Mouse (Mus musculus) cerebellum, adult 11 months (tissue): ENCODE data around the gene Stxbp6.

Experiments used
- DNase-seq: peaks from one replicate; pipeline ENCODE4 v3.0.0; 2022

The Stxbp6 gene

DNA sequence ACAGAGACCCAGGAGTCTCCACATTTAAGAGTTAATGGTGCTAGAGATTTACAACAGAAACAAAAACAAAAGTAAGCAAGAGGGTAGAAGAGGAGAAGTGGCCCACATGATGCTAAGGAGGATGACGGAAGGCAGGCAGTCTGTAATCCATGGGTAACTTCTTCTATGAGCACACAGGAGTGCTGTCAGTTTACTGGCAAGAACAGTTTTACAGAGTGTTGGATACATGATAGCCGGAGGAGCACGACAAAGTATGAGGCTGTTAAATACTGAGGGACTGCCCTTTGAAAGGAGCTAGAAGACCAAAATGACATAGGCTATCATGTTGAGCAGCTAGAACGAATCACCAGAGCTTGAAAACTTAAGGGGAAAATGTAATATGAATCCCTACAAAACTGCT, 81.7 kb downstream of the Stxbp6 start:
- no peak for DNase-seq

DNA sequence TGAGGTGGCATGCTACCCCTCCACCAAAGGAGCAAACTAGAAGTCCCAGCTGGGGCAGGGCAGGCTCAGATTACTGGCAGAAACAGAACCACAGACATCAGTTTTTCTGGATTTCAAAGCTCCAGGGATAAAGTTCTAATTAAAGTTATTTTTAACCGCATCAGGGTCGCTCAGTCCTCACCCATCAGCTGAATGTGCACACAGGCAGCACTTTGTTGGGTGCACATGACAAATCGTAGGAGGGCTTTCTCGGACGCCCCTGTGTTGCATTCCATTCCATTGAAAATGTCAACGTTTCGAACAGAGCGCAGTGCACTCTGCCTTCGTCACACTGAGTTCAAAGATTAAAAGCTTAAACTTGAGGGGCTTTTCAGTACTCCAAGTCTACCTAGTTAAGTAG, 84.1 kb downstream of the Stxbp6 start:
- no peak for DNase-seq

DNA sequence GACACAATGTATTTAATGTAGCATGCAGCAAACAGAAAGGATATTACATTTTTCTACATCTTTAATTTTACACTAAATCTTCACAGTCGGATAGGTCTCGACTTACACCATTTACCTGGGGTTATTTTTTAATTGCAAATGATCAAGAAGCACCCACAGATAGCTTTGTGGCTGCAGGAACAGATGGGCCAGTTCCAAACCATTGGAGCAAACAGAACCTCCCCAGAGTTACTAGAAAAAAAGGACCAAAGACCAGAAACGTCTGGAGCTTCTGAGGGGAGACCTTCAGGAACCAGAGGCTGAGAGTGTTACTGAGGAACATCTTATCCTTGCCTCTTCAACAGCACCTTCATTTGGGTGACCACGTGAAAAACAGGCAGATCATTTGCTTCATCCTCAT, 85.5 kb downstream of the Stxbp6 start:
- no peak for DNase-seq

DNA sequence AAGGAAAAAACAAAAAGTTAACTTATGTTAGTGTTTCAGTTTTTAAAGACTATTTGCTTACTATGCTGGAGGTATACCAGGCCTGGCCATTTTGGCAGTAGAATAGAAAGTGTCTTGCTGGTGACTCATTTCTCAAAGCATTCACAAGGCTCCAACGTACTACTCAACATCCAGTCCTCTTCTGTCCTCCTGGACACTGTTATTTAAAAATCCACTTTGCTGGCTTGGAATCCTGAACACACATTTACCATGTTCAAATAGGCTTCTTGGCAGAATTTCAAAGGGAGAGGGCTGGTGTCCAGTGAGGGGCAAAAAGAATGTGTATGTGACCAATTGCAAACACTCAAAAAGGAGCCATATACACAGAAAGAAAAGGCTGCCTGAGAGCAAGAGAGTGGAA, 86.7 kb downstream of the Stxbp6 start:
- no peak for DNase-seq

DNA sequence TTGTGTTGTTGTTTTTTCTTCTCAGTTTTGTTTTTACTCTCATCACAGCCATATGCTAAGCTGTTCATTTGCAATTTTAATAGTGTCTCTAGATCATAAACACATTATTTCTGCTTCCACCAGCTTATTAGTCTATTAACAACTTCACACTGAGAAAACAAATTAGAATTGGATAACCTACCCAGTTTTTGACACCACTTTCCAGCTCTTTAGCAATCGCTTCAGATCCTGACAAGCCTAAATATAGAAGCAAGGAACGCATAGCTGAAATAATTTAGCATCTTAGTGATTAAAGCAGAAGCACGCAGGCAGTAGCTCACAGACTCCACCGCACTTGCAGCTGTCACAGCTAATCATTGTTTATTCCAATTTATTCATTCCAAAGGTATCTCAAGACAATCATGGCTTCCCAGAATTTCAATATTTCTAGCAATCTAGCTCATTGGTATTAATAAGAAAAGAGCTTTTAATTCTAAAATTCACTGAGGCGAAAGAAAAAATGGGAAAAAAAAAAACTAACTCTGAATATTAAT, 95.1 kb downstream of the Stxbp6 start:
- no peak for DNase-seq

DNA sequence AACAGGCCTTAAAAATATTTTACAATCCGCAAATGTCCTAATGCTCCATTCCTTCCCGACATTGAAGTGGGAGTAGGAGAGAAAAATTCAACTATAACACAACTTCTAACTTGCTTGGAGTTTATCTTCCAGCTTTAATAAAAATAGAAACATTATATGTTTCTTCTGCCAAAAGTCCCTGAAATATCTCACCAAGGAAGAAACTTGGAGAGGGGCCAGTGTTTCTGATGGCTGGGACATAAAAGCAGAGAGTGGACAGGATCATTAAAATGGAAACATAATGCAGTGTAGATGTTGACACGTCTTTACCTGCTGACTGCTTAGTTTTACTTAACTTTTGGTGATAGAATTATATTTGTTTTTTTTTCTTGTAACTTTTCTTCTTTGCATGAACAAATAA, 99.2 kb downstream of the Stxbp6 start:
- DNase-seq = no peak

DNA sequence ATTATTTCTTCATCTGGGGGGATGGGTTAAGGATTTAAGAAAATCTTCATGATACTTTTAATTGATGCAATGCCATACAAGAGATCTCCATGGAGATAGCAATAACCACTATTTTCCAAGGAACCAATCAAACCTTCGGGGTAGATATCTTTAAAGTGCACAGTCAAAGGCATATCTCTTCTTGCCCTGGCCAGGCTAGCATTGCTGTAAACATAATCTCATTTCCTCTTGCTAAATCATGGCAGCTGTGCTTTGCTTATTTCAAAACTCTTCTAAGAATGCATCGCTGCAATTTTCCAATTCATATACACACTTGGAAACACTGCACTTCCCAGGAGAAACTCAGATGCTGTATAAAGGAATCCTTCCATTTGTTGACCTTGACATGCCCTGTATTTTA, 103.0 kb downstream of the Stxbp6 start:
- no peak for DNase-seq

DNA sequence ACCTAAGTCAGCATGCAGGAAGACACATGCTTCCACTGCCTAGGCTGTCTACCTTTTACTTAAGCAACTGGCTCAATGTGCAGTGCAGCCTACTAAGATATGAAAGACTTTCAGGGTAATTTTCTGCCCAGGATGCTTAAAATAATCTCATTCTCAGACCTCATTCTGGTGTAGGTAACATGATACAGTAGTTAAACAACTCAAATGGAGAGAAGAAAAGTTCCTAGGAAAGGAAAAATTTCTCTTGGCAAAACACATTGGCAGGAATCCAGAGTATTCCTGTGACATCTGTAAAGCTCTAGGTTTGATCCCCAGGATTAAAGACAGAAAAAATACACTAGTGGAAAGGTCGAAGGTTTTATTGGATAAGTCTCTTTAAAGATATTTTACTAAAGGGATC, 107.1 kb downstream of the Stxbp6 start:
- DNase-seq = no peak

DNA sequence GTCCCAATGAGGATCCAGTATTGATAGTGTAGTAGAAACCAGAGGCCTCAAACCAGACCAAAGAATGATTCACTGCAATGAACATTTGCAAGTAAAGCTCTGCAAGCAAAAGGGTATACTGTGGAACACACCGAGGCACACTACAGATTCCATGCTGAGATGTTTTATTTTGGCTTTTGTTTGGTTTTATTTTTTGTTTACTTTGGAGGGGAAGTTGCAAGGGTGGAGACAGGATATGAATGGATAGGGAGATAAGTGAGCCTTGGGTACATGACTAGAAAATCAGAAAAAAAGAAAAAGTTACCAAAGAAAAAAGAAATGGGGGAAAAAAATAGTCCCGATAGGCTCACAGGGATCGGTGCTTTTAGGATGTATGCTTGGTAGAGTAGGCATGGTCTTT, 117.0 kb downstream of the Stxbp6 start:
- no peak for DNase-seq

DNA sequence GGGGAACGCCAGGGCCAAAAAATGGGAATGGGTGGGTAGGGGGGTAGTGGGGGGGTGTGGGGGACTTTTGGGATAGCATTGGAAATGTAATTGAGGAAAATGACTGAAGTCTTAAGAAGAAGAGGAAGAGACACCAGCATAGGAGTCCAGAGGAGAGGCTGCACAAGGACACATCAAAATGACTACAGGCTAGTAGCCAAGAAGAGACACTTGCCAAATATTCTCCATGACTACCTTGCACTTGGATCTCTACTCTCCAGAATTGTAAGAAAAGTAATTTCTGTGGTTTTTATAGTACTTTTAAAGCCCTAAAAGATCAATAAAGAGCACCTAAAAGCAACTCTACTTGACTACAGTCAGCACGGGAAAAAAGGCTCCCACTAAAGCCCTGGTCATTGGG, 121.4 kb downstream of the Stxbp6 start:
- no peak for DNase-seq

DNA sequence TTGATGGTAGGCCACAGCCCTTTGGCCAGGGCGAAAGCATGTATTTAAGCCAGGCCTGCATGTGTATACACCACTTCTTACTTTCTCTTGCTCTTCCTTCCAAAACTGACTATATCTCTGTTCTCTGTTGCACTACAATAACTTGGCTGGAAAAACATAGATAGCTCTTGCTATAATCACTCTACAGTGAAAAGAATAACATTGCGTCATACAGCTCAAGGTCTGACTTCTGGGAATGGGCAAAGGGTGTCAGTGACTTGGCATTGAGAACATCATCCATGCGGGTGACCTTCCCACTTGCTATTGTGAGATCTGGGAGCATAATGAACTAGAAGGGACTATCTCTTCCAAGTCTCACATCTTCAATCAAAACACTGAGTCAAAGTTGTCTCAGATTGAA, 122.4 kb downstream of the Stxbp6 start:
- DNase-seq = no peak

DNA sequence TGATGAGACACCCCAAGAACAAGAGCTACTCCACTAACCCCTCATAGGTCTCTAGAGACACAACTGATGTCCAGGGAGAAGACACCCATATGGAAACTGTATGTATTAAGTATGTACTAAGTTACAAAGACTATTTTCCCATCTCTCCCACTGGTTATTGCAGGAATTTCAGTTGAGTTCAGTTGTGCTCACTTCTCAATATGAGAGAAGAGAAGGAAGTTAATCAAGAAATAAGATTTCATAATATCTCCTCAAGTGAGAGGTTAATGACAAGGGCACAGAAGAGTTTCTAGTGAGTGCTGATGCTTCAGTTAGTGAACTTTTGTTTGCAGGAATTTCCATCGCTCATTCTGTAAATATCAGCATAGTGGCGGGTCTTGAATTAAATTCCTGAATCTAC, 124.0 kb downstream of the Stxbp6 start:
- no peak for DNase-seq

DNA sequence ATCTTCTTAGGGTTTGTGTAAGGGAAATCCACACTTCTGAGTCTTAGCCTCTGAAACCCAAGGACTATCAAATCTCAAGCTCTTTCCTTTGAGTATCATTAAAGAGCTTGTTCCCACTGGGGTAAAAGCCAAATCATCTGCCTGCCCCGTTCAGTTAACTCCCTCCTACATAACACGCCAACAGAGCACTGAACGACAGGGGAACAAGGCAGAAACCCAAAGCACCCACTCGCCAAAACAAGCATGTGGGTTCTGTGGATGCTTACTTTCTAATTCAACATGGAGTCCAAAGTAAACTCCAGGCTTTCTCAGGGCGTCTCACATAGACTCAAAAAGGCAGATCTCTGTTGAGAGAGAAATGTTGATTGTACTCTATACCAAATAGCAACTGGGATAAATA, 126.7 kb downstream of the Stxbp6 start:
- no peak for DNase-seq

DNA sequence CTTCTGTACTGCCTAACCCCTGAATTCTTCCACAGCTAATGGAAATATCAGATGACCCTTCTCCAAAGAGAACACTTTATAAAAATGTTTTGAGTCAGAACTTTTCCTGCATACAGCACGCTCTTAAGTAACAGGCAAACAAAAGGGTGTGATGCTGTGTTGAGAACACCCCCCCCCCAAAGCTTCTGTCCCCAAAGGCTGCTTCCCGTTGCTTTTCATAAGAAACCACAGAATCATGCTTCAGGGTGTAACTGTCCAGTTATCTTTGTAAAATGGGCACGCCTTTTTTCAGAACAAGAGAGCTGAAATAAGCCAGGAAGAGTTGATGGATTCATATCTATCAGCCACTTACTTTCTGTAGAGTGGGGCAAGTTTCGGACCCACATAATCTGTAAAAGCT, 134.2 kb downstream of the Stxbp6 start:
- DNase-seq = no peak

DNA sequence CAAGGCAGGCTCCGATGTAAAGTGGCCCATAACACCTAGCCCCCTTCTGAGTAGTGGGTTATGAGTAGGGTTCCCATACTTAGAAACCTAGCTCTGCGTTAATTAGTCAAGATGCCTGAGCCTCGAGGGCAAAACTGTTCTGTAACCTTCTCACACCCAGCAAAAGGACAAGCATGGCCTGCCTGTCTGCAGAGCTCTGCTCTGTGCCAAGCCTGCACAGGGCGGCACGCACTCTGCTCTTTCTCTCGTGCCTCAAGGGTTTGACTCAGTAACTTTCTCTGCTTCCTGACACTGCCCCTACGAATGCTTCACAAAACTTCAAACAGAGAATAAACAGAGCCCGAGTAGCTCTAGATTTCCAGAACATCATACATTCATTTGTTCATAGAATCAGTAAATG, 135.4 kb downstream of the Stxbp6 start:
- DNase-seq = no peak

DNA sequence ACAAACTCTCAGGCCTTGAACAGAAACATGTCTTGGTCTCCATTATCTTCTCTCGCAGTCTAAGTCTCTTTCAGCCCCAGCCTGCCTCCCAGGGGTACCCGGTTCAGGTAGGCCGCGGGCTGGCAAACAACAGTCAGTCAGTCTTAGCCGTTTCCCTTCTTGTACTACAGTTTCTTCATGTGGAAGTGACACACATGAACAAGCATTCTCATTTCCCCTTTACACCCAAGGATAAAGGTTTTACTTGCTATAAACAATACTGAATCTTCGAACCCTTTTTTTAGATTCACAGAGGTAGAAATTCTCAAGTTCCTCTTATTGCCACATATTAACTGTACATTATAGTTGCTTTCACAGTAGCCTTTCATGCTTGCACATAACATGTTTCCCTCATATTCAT, 141.6 kb downstream of the Stxbp6 start:
- DNase-seq = no peak

DNA sequence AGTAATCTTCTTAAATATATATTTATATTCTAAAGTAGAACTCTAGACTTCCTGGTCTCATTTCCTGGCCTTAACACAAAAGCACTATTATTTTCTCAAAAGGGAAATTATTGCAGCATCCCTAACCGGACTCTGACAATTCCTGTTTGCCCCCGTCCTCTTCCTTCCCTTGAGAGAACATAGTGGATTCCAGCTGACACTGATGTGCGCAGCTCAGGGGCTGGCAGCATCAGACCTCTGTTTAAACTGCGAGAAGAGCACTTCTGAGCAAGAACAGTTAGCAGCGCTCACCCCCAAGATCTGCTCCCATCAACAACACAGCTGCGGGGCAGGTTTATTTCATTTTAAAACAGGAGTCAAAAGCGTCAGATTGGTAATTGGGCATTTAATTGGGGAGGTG, 142.8 kb downstream of the Stxbp6 start:
- no peak for DNase-seq

DNA sequence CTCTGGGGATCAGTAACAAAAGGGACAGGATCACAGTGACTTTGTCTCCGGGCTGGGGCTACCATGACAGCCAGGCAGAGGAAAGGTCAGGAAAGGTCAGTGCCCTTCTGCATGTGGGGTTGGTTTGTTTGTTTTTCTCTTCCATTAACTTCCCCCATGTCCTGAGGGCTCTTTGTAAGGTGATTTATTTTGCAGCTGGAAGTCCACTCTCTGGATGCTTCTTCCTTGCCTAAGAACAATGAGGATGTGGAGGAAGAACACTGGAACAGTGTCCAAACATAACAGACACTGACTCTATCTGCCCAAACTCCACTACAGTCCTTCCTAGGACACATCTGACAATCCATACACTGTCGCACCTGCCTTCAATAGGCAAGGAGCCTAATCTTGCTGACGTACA, 146.1 kb downstream of the Stxbp6 start:
- no peak for DNase-seq

DNA sequence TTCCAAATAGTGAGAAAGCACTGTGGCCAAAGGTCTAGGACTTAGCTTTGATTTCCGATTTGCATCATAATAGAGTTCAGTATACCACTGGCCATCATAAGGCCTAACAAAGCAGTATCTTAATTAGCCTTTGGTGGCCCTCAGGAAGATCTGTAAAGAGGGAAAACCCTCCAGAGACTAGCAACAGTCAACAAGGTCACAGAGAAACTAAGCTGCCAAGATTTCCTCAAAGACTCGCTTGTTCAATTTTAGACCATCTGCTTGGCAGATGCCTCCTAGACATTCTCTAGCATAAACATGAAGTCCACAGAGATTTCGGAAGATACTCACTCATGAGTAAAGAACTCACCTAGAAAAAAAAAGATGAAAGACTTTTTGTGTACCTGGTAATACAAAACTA, 148.6 kb downstream of the Stxbp6 start:
- no peak for DNase-seq

DNA sequence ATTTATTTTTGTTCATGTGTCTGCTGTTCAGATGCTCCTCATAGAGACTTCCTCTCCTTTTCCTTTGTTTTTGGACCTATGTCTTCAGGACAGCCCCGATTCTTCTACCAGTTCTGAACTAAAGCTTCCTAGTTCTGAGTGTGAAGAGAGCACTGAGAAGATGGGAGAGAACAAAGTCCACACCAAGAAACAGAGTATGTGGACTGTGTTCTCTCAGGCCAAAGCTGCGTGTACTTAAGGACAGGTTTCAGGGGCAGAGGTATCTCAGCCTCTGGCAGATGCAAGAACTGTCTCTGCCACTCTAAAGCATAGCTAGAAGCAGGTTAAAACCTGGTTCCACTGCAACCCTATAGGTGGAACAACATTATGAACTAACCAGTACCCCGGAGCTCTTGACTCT, 151.2 kb downstream of the Stxbp6 start:
- no peak for DNase-seq

DNA sequence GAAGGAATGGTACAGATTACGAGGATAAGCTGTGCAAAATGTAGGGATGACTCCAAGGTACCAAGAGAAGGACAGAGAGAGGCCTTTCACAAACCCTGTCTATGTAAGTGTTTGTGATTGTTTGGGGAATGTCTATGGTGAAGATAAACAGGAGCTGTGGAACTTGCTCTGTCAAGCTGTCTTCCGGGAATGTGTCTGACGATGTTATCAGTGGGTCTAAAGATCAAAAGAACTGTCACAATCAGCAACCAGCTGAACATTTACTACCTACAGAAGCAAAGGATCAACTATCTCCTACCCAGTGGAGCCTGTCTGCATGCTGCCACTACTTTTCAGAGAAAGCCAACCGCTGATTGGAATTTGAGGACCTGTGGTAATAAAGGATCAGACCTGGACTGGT, 152.3 kb downstream of the Stxbp6 start:
- no peak for DNase-seq

DNA sequence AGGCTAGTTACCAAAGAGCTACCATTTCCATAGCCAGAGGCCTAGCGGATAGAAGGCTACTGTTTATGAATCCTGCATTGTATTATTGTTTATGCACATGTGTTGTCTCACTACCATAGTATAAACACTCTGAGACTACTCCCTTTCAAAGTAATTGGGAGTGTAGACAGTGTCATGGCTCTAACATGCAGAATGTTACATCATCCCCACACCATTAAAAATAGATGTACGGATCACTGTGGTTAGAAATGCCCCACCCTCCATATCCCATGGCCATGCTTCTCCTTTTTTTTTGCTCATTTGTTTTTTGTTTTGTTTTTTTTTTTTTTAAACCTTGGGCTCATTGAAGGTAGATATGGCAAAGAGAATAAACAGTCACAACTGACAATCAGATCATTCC, 154.9 kb downstream of the Stxbp6 start:
- DNase-seq = no peak

DNA sequence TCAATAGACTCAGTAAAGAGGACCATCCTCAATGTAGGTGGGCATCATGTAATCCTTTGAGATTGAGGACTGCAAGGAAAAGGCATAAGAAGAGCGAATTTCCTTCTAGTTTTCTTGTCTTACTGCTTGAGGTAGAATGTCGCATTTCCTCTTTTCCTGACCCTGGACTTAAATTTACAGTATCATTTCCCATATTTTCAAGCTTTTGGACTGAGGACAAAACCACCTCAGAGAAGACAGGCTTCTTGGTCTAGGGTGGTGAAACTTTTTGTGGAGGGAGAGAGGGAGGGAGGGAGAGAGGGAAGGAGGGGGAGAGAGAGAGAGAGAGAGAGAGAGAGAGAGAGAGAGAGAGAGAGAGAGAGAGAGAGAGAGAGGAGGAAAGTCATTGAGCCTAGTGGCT, 155.6 kb downstream of the Stxbp6 start:
- no peak for DNase-seq

DNA sequence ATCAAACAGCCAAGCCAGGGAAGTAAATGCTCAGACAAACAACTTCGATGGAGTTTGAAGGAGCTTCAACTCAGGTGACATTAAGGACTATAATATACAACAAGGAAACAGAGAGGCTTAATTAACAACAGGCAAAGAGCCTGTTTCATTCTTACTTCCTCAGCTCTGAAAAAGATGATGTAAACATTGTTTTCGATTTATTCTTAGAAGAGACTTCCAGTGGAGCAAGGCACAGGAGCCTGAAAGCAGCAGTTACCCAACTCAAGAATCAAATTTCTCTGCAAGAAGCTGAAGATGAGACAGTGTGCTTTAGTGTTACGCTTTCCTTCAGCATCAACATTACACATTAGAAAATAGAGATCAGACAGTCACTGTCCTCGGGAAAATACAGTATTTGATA, 160.7 kb downstream of the Stxbp6 start:
- DNase-seq = no peak

DNA sequence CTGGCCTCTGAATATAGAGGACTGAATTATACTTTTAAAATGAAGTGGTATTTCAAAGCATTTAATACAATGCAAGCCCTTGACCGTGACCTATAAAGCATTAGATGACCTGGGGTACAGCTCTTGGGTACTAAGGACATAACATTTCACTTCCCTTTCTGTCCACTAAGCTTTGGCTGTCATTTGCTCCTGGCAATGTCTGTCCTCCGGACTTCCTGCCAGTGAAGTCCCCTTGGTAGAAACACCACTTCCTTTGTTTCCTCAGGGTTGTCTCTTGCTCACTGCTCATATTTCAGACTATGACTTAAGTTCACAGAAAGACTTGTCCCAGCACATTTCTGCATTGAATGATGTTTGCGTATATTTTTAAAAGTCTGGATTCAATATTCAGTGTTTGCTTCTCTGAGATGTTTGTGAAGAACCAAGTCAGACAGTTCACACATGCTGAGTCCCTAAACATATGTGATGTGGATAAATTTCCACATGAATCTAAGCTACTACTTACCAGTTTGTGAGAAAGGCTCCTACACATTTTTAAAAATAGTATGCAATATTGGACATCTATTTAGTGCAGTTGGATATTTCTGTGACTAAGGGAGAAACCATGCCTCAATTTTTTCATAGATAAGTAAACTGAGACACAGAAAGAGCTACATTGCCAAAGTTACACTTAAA, 166.3 kb downstream of the Stxbp6 start:
- no peak for DNase-seq

DNA sequence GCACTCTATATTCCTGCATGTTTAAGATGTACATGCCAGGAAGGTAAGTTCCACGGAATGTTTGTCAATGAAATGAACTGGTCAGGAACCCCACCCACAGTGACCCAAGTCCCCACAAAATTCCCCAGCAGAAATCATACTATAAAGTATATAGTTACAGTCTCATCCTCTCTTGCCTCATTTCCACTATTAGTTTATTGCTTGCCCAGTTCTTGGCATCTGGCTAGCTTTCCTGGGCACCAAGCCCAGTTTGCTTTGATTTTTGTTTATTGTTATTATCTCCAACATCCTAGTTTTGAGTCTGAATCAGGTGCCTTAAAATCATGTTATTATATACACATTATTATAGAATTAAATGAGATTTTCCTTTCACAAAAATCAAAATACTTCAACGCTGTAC, 168.5 kb downstream of the Stxbp6 start:
- no peak for DNase-seq
